7 mouse cellular contexts compared by ENCODE assay signal in the genomic region with DNA sequence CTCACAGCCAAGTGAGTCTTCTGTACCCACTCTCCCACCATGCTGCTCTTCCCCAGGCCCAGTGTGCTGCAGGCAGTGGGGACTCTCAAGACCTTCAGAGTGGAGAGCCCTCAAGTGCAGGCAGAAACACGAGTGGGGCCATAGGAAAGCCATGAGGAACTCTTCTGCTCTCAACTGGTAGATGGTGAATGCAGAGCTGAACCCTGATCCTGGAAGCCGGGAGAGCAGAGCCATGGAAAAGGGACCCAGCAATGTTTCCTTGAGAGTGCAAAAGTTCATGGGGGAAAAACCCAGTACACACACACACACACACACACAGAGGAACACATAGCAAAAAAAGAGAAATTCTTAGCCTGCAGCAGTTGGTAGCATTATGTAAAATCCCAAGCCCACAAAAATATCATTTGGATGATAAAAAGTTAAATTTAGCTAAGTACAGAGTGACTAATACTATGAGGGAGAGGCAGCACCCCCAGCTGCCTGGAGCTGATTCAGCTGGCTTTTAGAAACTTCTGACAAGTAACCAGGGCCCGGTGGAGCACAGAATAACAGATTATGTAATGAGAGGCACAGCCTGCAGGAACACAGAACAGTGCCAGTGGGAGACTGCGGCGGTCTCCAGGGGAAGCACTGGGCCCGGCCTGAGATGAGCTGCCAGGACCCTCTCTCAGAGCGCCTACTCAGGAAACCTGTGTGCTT. TPM values are rescaled to one million over a fixed set of nuclear protein-coding genes. Genes with fewer than 3 reads are reported as not detected.
DNase-seq lines count a peak whose midpoint lies in the region; ATAC-seq and TF ChIP-seq lines count a peak whose summit lies in the region.

No protein-coding gene starts in this region.

- peaks cover 21% of the 10 kb centered on the region for H3K4me1 ChIP-seq in embryonic fibroblast, embryonic 13.5 days (ENCODE audit: control insufficient read depth, insufficient read depth, low read length)
- peaks cover 80% of the 10 kb centered on the region for H3K4me1 ChIP-seq in heart, postnatal 0 days (ENCODE audit: control insufficient read depth, insufficient read depth)

- no peak for TF ChIP-seq POLR2A in embryonic fibroblast, embryonic 13.5 days (IDR thresholded peaks at IDR 0.05; ENCODE audit: low read depth, low read length)

- H3K9ac ChIP-seq in heart, postnatal 0 days (replicated peaks; ENCODE audit: low read depth, low read length): no peak overlapping the region

- peak overlapping the region; percentile 20; the same call in 1 of the 2 replicates for H3K27ac ChIP-seq in embryonic fibroblast, embryonic 13.5 days (ENCODE audit: insufficient read depth, low read length)
- peak overlapping the region; percentile 73 for H3K27ac ChIP-seq in heart, postnatal 0 days (ENCODE audit: low read depth)

- H3K27me3 ChIP-seq in heart, postnatal 0 days (ENCODE audit: control insufficient read depth, insufficient read depth, low read length): no peaks in the 10 kb centered on the region

- H3K4me2 ChIP-seq in heart, postnatal 0 days (ENCODE audit: low read depth, low read length): no peak overlapping the region

- H3K4me3 ChIP-seq in embryonic fibroblast, embryonic 13.5 days (ENCODE audit: insufficient read depth, low read length): no peak overlapping the region
- no peak overlapping the region for H3K4me3 ChIP-seq in heart, postnatal 0 days (ENCODE audit: low read depth, low read length)

- 14% methylated on average over 7 of the region's 7 CpGs for WGBS in heart, postnatal 0 days

- ATAC-seq in heart, postnatal 0 days (ENCODE audit: insufficient read depth, low read depth): peak; percentile 59

- no peaks in the 10 kb centered on the region for H3K36me3 ChIP-seq in heart, postnatal 0 days (replicated peaks; ENCODE audit: control insufficient read depth, insufficient read depth, low read length)

- no peak for TF ChIP-seq CTCF in embryonic fibroblast, embryonic 13.5 days (IDR thresholded peaks at IDR 0.05; ENCODE audit: borderline replicate concordance, insufficient read depth, low read length)
- TF ChIP-seq CTCF in heart, postnatal 0 days (IDR thresholded peaks at IDR 0.05; ENCODE audit: low read depth): peak; percentile 17; the same call in 1 of the 2 replicates

- no peaks in the 10 kb centered on the region for H3K9me3 ChIP-seq in heart, postnatal 0 days (replicated peaks; ENCODE audit: control insufficient read depth, low read length)

- peak; percentile 55 to 83 for DNase-seq in urinary bladder, adult 18-20 months (ENCODE audit: low spot score in 2 of 2)
- no peak for DNase-seq in urinary bladder, adult 2 months (ENCODE audit: low spot score)
- peak; percentile 90 for DNase-seq in heart, postnatal 0 days (ENCODE audit: low spot score)
- DNase-seq in layer of hippocampus, postnatal 36 days: peak; percentile 81 to 86
- peak; percentile 94 for DNase-seq in right cerebral cortex, adult 18-20 months
- DNase-seq in MN1 (ENCODE audit: low spot score): no peak

- 0 out of 2 replicates have a peak, but pooled peaks have one; percentile 26 for TF ChIP-seq EP300 in heart, postnatal 0 days (IDR thresholded peaks at IDR 0.05; ENCODE audit: low read depth)

RNA-seq across cellular contexts. Expression of gene Pitpnm2, which starts 28.4 kb away (rescaled TPM):
- 23.0 and 33.6 TPM in 2 replicates for polyA plus RNA-seq in urinary bladder, adult 2 months (2012; rRNA removed)
- 22.7 and 28.9 TPM in 2 replicates for polyA plus RNA-seq in embryonic fibroblast, embryonic 13.5 days (2011; ENCODE audit: insufficient read length, low read depth, missing spikeins)
- total RNA-seq in heart, postnatal 0 days (2014; rRNA removed; ENCODE audit: low replicate concordance): 17.1 and 28.6 TPM in 2 replicates
- polyA plus RNA-seq in heart, postnatal 0 days (2015; fragmentation: Nextera tagmentation; extraction: Ambion mirVana): 3.1 and 3.2 TPM in 2 replicates
- total RNA-seq in layer of hippocampus, postnatal 36 days (2021): 100 to 1,000 TPM; 281 to 377 TPM

Comparison
In these comparisons a context has a peak if more than half of its experiments do, and no peak if none do; other contexts are left out.
1. DNase-seq: peak in urinary bladder, adult 18-20 months (2 of 2), heart, postnatal 0 days (single experiment), layer of hippocampus, postnatal 36 days (2 of 2) and right cerebral cortex, adult 18-20 months (single experiment); none in urinary bladder, adult 2 months (single experiment) and MN1 (single experiment).